Mouse (Mus musculus) forebrain, postnatal 0 days (tissue): ENCODE data around the gene Slc2a6. TPM values are rescaled to one million over a fixed set of nuclear protein-coding genes. Genes with fewer than 3 reads are reported as not detected.

Experiments
- ATAC-seq: fragments of 200-750 bp; cut with Nextera tagmentation; 2 replicates; pipeline ENCODE4 v1.8.0; 2017; ENCODE audit warnings: mild to moderate bottlenecking, moderate library complexity
- DNase-seq: peaks from one replicate; pipeline ENCODE4 v3.0.0-alpha.2; 2015
- H3K27ac ChIP-seq: fragments of 300-500 bp; sonication (generic); 2 replicates; pipeline ENCODE4 v1.5.1; 2014; ENCODE audit warnings: low read depth, mild to moderate bottlenecking, antibody characterized with exemption, low read length, moderate library complexity, mixed read lengths
- H3K27me3 ChIP-seq: fragments of 300-500 bp; sonication (generic); 2 replicates; pipeline ENCODE4 v1.6.1; 2014; ENCODE audit warnings: mild to moderate bottlenecking, low read length, mixed read lengths; ENCODE audit not compliant: insufficient read depth
- H3K36me3 ChIP-seq: fragments of 300-500 bp; sonication (generic); 2 replicates; pipeline ENCODE4 v1.6.1; 2014; ENCODE audit warnings: mild to moderate bottlenecking, moderate library complexity; ENCODE audit not compliant: insufficient read depth
- H3K4me1 ChIP-seq: fragments of 300-500 bp; sonication (generic); 2 replicates; pipeline ENCODE4 v1.6.1; 2014; ENCODE audit warnings: antibody characterized with exemption; ENCODE audit not compliant: insufficient read depth
- H3K4me2 ChIP-seq: fragments of 300-500 bp; sonication (generic); 2 replicates; pipeline ENCODE4 v1.6.1; 2014; ENCODE audit warnings: low read depth, mild to moderate bottlenecking, moderate library complexity
- H3K4me3 ChIP-seq: fragments of 300-500 bp; sonication (generic); 2 replicates; pipeline ENCODE4 v1.5.1; 2014; ENCODE audit warnings: low read depth, low read length, mixed read lengths
- H3K9ac ChIP-seq: fragments of 300-500 bp; sonication (generic); 2 replicates; pipeline ENCODE4 v1.6.1; 2014; ENCODE audit warnings: mild to moderate bottlenecking
- H3K9me3 ChIP-seq: fragments of 300-500 bp; sonication (generic); 2 replicates; pipeline ENCODE4 v1.6.1; 2016; ENCODE audit warnings: low read length
- CTCF ChIP-seq: sonication (generic); IDR thresholded peaks from 2 replicates; pipeline ENCODE4 v1.5.1; 2016; ENCODE audit warnings: antibody characterized with exemption, control low read depth, low read depth
- WGBS: fragments of 180-500 bp; shearing (Covaris S2); extraction: QIAGEN DNeasy Blood & Tissue Kit; methylation state at CpG from one replicate; pipeline ENCODE4 v1.1.7; 2014; 5-methylcytosine and 5-hydroxymethylcytosine counted together
- polyA plus RNA-seq: library from polyadenylated mRNA; unstranded; fragments of >200 nt; fragmentation: Nextera tagmentation; extraction: Ambion mirVana; gene quantifications from 2 replicates; pipeline ENCODE4 v1.2.1, GENCODE M21; 2015
- total RNA-seq: library from RNA; depleted of rRNA; stranded (reverse); fragments of >200 nt; gene quantifications from 2 replicates; pipeline ENCODE4 v1.2.3, GENCODE M21; 2014

The Slc2a6 gene
- total and polyA plus RNA-seq, 2 experiments from 2014 or later, result 10.5 to 16.4 TPM

- Histone ChIP-seq H3K4me1 (no peaks in the 10 kb centered on the region; the same call in 1 of the 2 replicates), H3K27ac (no peak overlapping the region), H3K4me3 (no peak overlapping the region), H3K27me3 (no peaks in the 10 kb centered on the region), H3K9ac (no peak overlapping the region), H3K36me3 (no peaks in the 10 kb centered on the region), H3K9me3 (no peaks in the 10 kb centered on the region), H3K4me2 (no peak overlapping the region)
- no peak for TF ChIP-seq CTCF
- WGBS, result 61% methylated on average over 3 of the region's 3 CpGs
- 0 out of 2 replicates have a peak, but pooled peaks have one; percentile 26 for ATAC-seq
- no peak for DNase-seq
Observed at GRCm38 (mm10) chr2:27069646-27070045, 41.8 kb upstream of the Slc2a6 start.

DNA sequence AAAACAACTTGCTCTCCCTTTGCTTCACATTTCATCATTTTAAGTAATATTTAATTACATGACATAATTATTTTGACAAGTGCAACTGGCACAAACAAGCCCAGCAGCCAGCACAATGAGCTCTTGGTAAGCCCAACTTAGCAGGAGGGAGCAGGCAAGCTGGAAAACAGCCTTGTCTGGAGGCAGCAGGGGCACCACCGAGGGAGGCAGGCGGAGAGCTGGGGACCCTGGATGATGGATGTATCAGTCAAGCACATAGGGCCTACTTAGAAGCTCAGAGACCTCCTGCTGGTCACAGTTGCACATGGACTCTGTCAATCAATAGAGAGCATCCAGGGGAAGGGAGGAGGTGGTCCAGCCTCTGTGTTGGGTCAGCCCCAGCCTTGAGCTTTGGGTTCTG is 40.2 kb upstream of the Slc2a6 start:
- no peak for TF ChIP-seq CTCF
- 39% methylated on average over 2 of the region's 2 CpGs for WGBS
- no peak for DNase-seq

DNA sequence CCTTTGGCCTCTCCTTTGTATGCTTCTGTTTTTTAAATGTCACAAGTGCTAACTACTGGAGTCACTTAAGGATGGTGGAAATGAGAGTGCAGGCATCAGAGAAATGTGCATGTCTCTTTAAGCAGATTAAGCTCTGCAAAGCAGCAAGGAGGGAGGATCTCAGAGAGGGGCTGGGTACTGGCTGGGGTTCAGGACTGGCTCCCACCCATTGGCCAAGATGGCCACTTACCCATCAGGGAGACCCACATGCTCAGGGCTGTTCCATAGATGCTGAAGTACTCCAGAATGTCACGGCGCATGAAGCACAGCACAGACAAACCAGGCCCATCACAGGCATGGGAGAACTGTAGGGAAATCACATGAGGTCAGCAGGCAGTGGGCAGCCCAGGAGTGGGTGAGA is 39.3 kb upstream of the Slc2a6 start:
- TF ChIP-seq CTCF, result no peak
- 72% methylated on average over 2 of the region's 2 CpGs for WGBS
- ATAC-seq (no peak), DNase-seq (no peak)
- Histone ChIP-seq H3K4me2 (no peak overlapping the region), H3K9me3 (no peaks in the 10 kb centered on the region), H3K27ac (no peak overlapping the region), H3K4me3 (no peak overlapping the region), H3K36me3 (no peaks in the 10 kb centered on the region), H3K27me3 (no peaks in the 10 kb centered on the region), H3K4me1 (no peaks in the 10 kb centered on the region; the same call in 1 of the 2 replicates), H3K9ac (no peak overlapping the region)

More for the DNA sequence above, 40.2 kb upstream of the Slc2a6 start:
- Histone ChIP-seq H3K4me2 (no peak overlapping the region), H3K9ac (no peak overlapping the region), H3K4me3 (no peak overlapping the region), H3K9me3 (no peaks in the 10 kb centered on the region), H3K36me3 (no peaks in the 10 kb centered on the region), H3K27ac (no peak overlapping the region), H3K27me3 (no peaks in the 10 kb centered on the region), H3K4me1 (no peaks in the 10 kb centered on the region; the same call in 1 of the 2 replicates)
- ATAC-seq, result no peak

DNA sequence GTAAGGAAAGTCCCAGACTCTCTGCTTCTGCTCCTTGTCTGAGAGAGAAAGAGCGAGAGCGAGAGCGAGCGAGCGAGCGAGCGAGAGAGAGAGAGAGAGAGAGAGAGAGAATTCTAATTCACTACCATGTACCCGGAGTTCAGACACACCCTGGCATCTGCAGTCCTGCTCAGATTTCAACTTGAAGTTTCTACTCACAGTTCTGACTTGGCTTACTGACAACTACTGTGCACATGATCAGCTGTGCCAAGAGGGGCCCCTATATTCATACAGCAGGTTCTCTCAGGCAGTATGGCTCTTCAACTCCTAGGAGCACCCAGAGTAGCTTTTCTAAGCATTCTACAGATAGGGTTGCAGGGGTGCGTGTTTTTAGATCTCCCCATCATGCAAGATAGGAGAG is 31.4 kb upstream of the Slc2a6 start:
- DNase-seq, result no peak
- H3K4me1 ChIP-seq, result no peaks in the 10 kb centered on the region

GRCm38 (mm10) chr2:27058751-27059150 is 31.0 kb upstream of the Slc2a6 start:
- ATAC-seq, result no peak

More for the DNA sequence above, 31.4 kb upstream of the Slc2a6 start:
- Histone ChIP-seq H3K27ac (no peak overlapping the region), H3K9ac (no peak overlapping the region), H3K4me3 (no peak overlapping the region), H3K4me2 (no peak overlapping the region), H3K27me3 (no peaks in the 10 kb centered on the region), H3K36me3 (no peaks in the 10 kb centered on the region), H3K9me3 (no peaks in the 10 kb centered on the region)
- TF ChIP-seq CTCF, result no peak
- 78% methylated on average over 9 of the region's 9 CpGs for WGBS
- ATAC-seq, result no peak

DNA sequence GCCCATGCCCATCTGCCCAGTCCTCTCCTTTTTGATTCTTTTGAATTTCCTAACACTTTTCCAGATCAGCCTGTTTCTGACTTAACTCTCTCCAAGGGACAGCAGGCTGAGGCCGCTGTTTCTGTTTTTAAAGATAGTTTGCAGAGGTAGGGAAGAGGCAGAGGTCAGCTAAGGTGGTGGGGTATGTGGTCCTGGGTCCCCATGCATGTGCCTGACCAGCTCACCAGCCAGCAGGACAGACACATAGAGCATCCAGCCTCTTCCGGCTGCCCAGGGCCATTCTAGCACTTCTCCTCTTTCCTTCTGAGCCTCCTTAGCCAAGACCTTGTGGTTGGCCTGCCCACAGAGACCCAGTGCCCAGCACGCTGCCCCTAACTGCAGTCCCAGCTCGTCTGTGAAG is 30.5 kb upstream of the Slc2a6 start:
- Histone ChIP-seq H3K27me3 (no peaks in the 10 kb centered on the region), H3K4me1 (no peaks in the 10 kb centered on the region), H3K4me3 (no peak overlapping the region), H3K9me3 (no peaks in the 10 kb centered on the region), H3K27ac (no peak overlapping the region), H3K9ac (no peak overlapping the region), H3K4me2 (no peak overlapping the region), H3K36me3 (no peaks in the 10 kb centered on the region)
- 61% methylated on average over 4 of the region's 4 CpGs for WGBS
- no peak for DNase-seq
- ATAC-seq, result no peak
- no peak for TF ChIP-seq CTCF

More at GRCm38 (mm10) chr2:27058751-27059150, 31.0 kb upstream of the Slc2a6 start:
- Histone ChIP-seq H3K4me3 (no peak overlapping the region), H3K4me1 (no peaks in the 10 kb centered on the region), H3K36me3 (no peaks in the 10 kb centered on the region), H3K9ac (no peak overlapping the region), H3K4me2 (no peak overlapping the region), H3K27me3 (no peaks in the 10 kb centered on the region), H3K27ac (no peak overlapping the region), H3K9me3 (no peaks in the 10 kb centered on the region)
- no peak for TF ChIP-seq CTCF
- DNase-seq, result no peak
- WGBS, result 41% methylated on average over 12 of the region's 12 CpGs

DNA sequence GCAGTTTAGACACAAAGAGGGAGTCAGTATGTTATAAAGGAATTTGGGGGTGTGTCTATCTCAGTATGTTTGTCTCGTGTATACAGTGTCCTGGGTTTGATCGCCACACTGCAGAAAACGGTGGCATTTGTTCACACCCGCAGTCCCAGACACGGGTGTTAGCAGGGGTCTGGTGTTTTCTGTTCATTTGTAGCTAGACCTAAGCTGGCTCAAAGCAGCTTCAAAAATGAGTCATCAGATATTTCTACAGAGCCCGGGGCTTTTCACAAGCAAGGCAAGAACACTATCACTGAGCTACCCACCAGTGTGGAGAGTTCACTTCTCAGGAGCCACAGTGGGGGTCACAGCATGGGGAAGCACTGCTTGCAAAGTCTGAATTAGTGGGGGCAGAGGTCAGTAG is 21.6 kb upstream of the Slc2a6 start:
- H3K36me3 ChIP-seq, result no peaks in the 10 kb centered on the region
- no peak for ATAC-seq
- no peak overlapping the region for H3K4me2 ChIP-seq
- no peaks in the 10 kb centered on the region for H3K27me3 ChIP-seq
- no peaks in the 10 kb centered on the region for H3K9me3 ChIP-seq
- H3K4me1 ChIP-seq, result no peaks in the 10 kb centered on the region
- 30% methylated on average over 6 of the region's 6 CpGs for WGBS
- no peak for TF ChIP-seq CTCF
- no peak overlapping the region for H3K27ac ChIP-seq
- no peak overlapping the region for H3K4me3 ChIP-seq
- DNase-seq, result no peak
- no peak overlapping the region for H3K9ac ChIP-seq
